Mouse (Mus musculus): ENCODE measurements around the gene Cpa2. TPM values are rescaled to one million over a fixed set of nuclear protein-coding genes. Genes with fewer than 3 reads are reported as not detected.

Cpa2 gene
- polyA plus RNA-seq (2017; shearing (Covaris generic)) = 1 to 10 TPM in 1 of 2 experiments, not detected in 1; 1.8 TPM

GRCm38 (mm10) chr6:30541009-30541799 lies at the start of gene Cpa2:
Gene Cpa2, plus strand, starts transcription at chr6:30541582.

GRCm38 (mm10) chr6:30509265-30510239 lies 31.8 kb upstream of the Cpa2 start, which contains the start of the genes Tmem209 and Ssmem1:
Gene Tmem209, minus strand, starts transcription at chr6:30509783.
Gene Ssmem1, plus strand, starts transcription at chr6:30509849.

DNA sequence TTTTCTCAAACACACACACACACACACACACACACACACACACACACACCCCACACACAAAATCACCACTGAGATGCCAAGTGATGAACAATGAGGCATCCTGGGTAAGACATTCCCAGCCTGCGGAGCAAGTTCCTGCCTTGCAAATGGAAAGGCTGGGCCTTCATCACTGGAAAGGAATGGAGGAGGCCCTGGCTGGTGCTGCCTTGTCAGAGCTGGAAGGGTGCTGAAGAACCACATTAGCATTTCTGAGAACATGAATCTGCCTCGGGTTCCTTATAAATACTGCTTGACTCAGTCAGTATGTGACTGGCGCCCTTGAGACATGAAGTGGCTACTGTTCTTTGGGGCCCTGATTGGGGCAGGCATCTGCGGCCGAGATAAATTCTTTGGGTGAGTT lies 26.7 kb downstream of the Cpa2 start, which contains the start of gene Cpa4:
TSS of gene Cpa4 (plus strand) at position 301 of the 400 bp plus-strand sequence.

GRCm38 (mm10) chr6:30610710-30611109 lies 69.3 kb downstream of the Cpa2 start, which contains the start of gene Cpa5:
Gene Cpa5, plus strand, starts transcription at chr6:30611010.

Other genes with a start within 250 kb of the Cpa2 start
- 100 to 1,000 TPM; 111 to 145 TPM for gene Ube2h, start 237.0 kb upstream of the Cpa2 start, polyA plus RNA-seq (2017; shearing (Covaris generic))
- 10 to 100 TPM; 35.6 to 44.4 TPM for gene Zc3hc1, start 150.6 kb upstream of the Cpa2 start, polyA plus RNA-seq (2017; shearing (Covaris generic))
- 10 to 100 TPM; 13.8 to 14.1 TPM for gene Klhdc10, start 139.7 kb upstream of the Cpa2 start, polyA plus RNA-seq (2017; shearing (Covaris generic))
- gene Tmem209, start 31.8 kb upstream of the Cpa2 start, polyA plus RNA-seq (2017; shearing (Covaris generic)) = 10 to 100 TPM; 50.1 to 61.9 TPM
- under 1 TPM in 1 of 2 experiments, not detected in 1; 0.73 TPM for gene Ssmem1, start 31.7 kb upstream of the Cpa2 start, polyA plus RNA-seq (2017; shearing (Covaris generic))
- under 1 TPM in 1 of 2 experiments, not detected in 1; 0.27 TPM for gene Cpa4, start 26.8 kb downstream of the Cpa2 start, polyA plus RNA-seq (2017; shearing (Covaris generic))
- under 1 TPM in 1 of 2 experiments, not detected in 1; 0.29 TPM for gene Cpa5, start 69.4 kb downstream of the Cpa2 start, polyA plus RNA-seq (2017; shearing (Covaris generic))
- gene Cpa1, start 97.6 kb downstream of the Cpa2 start, polyA plus RNA-seq (2017; shearing (Covaris generic)) = not detected
- gene Cep41, start 152.2 kb downstream of the Cpa2 start, polyA plus RNA-seq (2017; shearing (Covaris generic)) = 10 to 100 TPM; 11.9 to 14.6 TPM
- under 1 TPM; 0.43 to 0.58 TPM for gene Mest, start 182.0 kb downstream of the Cpa2 start, polyA plus RNA-seq (2017; shearing (Covaris generic))

All from inflammation-experienced regulatory T-cells (primary cell).